Mouse (Mus musculus): ENCODE data around the gene 1700010I14Rik.
A peak's percentile ranks its signal among the peaks of the same experiment; 100 is the strongest.

Gene 1700010I14Rik

GRCm38 (mm10) chr17:8988119-8988807 is at the start of gene 1700010I14Rik:
Gene 1700010I14Rik, plus strand, starts transcription at chr17:8988333.
- DNase-seq (ENCODE audit: low spot score): peak; percentile 95

- DNase-seq (ENCODE audit: low spot score): no peak
Measured at GRCm38 (mm10) chr17:8951588-8951987, 36.5 kb upstream of the 1700010I14Rik start.

- no peak for DNase-seq (ENCODE audit: low spot score)
Measured at GRCm38 (mm10) chr17:8952951-8953350, 35.2 kb upstream of the 1700010I14Rik start.

GRCm38 (mm10) chr17:8958125-8958524 is 30.0 kb upstream of the 1700010I14Rik start:
- DNase-seq (ENCODE audit: low spot score): no peak

- no peak for DNase-seq (ENCODE audit: low spot score)
Measured at GRCm38 (mm10) chr17:8960386-8960785, 27.7 kb upstream of the 1700010I14Rik start.

- no peak for DNase-seq (ENCODE audit: low spot score)
Measured at GRCm38 (mm10) chr17:8961097-8961496, 27.0 kb upstream of the 1700010I14Rik start.

- DNase-seq (ENCODE audit: low spot score): no peak
Measured at GRCm38 (mm10) chr17:8961644-8962043, 26.5 kb upstream of the 1700010I14Rik start.

GRCm38 (mm10) chr17:8965177-8965576 is 23.0 kb upstream of the 1700010I14Rik start:
- DNase-seq (ENCODE audit: low spot score): no peak

- DNase-seq (ENCODE audit: low spot score): no peak
Measured at GRCm38 (mm10) chr17:8972152-8972854, 15.8 kb upstream of the 1700010I14Rik start.

GRCm38 (mm10) chr17:8973331-8973730 is 14.8 kb upstream of the 1700010I14Rik start:
- no peak for DNase-seq (ENCODE audit: low spot score)

- no peak for DNase-seq (ENCODE audit: low spot score)
Measured at GRCm38 (mm10) chr17:8974423-8974822, 13.7 kb upstream of the 1700010I14Rik start.

- DNase-seq (ENCODE audit: low spot score): no peak
Measured at GRCm38 (mm10) chr17:8974823-8975397, 13.2 kb upstream of the 1700010I14Rik start.

- no peak for DNase-seq (ENCODE audit: low spot score)
Measured at GRCm38 (mm10) chr17:8976745-8977144, 11.4 kb upstream of the 1700010I14Rik start.

- no peak for DNase-seq (ENCODE audit: low spot score)
Measured at GRCm38 (mm10) chr17:8977271-8977670, 10.9 kb upstream of the 1700010I14Rik start.

- no peak for DNase-seq (ENCODE audit: low spot score)
Measured at GRCm38 (mm10) chr17:8983576-8983975, 4.6 kb upstream of the 1700010I14Rik start.

- DNase-seq (ENCODE audit: low spot score): no peak
Measured at GRCm38 (mm10) chr17:8985714-8986113, 2.4 kb upstream of the 1700010I14Rik start.

GRCm38 (mm10) chr17:8986551-8986950 is 1.6 kb upstream of the 1700010I14Rik start:
- DNase-seq (ENCODE audit: low spot score): no peak

GRCm38 (mm10) chr17:8987369-8987768 is 764 bp upstream of the 1700010I14Rik start:
- DNase-seq (ENCODE audit: low spot score): peak; percentile 61

GRCm38 (mm10) chr17:8991160-8991559 is 3.0 kb downstream of the 1700010I14Rik start:
- DNase-seq (ENCODE audit: low spot score): peak; percentile 50

- DNase-seq (ENCODE audit: low spot score): no peak
Measured at GRCm38 (mm10) chr17:8995344-8995743, 7.2 kb downstream of the 1700010I14Rik start.

GRCm38 (mm10) chr17:9002438-9002837 is 14.3 kb downstream of the 1700010I14Rik start:
- no peak for DNase-seq (ENCODE audit: low spot score)

GRCm38 (mm10) chr17:9004516-9004915 is 16.4 kb downstream of the 1700010I14Rik start:
- no peak for DNase-seq (ENCODE audit: low spot score)
